Mouse (Mus musculus): ENCODE measurements around the gene Rnf130. TPM values are rescaled to one million over a fixed set of nuclear protein-coding genes. Genes with fewer than 3 reads are reported as not detected.

The Rnf130 gene
- total RNA-seq, 4 experiments from 2014 or later = 49.8 to 57.4 (median 54.4) TPM

DNA sequence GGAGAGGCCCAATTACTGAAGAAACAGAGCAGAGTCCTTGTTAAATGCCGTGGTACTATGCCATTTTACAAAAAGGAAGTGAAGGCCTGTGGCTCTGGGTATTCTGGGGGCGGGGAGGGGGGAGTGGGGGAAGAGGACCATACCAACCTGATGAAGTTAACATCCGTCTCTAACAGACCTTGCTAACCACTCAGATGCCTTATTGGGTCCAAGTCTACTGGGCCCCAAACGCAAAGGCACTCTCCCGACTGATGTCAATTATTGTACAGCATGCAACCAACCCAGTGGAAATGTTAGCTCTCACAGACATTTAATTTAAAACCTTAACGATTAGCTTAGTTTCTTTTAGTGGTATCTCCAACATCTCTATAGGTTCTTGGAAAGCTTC, 707 bp upstream of the Rnf130 start:
- DNase-seq (ENCODE audit: low spot score in 2 of 2) = no peak

DNA sequence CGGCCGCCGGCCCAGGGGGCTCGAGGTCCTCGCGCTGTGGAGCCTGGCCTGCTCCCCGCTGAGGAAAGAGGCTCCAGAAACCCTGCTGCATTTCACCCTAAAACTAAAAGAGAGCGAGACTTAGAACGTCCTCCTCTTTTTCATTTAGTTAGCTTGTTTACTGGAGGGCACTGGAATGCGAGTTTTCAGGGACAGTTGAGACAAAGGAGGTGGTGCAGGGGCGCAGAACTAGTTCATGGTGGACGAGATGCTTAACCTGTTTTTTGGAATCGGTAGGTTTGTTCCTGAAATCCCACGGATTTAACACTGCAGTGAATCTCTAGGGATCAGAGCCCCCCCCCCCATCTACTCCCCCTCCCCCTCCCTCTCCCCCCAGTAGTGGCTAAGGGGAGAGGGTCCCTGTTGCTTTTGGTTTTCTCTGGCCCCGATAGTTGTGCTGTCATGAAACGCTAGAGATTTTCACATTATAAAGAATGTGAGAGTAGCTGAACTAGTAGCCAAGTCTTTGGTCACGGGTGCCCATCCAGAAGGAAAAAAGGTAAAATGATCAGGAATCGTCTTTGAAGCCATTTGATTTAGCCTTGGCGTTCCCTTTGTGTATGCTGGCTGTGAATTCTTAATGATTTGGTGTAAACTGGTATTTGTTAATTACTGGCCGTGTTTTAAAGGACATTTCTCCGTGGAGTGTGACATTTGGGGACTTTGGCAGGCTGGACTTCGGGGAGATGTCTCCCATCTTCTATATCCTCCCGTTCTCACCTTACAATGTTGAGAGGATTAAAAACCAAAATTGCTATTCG, 775 bp downstream of the Rnf130 start:
- no peak for DNase-seq (ENCODE audit: low spot score in 2 of 2)

DNA sequence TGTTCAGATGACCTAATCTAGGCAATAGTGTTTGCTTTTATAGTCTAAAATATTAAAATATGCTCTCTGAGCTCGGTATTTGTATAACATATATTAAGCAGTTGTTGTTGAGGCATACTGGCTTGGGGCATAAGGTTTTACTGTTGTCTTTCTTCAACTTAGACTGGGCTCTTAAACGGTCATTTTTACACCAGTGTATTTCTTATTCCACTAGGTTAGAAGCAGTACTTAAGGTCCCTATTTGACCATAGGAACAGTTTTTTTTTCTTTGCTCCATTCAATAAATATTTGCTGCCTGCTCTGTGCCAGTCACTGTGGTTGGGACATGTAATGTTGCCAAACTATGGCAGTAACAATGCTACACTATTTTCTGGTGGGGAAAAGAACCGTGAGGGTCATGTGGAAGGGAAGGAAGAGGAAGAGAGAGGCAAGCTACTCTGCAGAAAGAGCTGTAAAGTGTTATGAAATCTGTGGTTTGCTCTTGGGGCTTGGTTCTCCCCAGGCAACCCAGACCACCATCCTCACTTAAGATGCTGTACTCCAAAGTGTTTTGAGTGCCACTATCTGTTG, 1.5 kb downstream of the Rnf130 start:
- no peak for DNase-seq (ENCODE audit: low spot score in 2 of 2)

DNA sequence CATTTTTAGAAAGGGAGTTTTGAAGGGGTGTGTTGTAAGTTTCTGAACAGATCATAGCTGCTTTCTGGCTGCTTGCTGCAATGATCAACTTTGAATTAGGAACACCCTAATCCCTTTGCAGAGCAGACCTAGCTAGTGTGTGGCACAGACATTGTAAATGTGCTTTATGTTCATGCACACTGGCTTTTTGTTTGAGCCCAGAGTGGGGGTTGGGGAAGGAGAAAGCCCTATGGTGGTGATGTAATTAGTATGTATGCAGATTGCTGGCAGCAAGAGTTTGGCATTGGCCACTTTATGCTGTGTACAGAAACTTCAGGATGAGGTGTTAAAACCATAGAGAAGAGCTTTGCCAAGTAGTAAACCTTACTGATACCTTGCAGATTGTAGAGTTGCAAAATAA, 3.3 kb downstream of the Rnf130 start:
- no peak for DNase-seq (ENCODE audit: low spot score in 2 of 2)

DNA sequence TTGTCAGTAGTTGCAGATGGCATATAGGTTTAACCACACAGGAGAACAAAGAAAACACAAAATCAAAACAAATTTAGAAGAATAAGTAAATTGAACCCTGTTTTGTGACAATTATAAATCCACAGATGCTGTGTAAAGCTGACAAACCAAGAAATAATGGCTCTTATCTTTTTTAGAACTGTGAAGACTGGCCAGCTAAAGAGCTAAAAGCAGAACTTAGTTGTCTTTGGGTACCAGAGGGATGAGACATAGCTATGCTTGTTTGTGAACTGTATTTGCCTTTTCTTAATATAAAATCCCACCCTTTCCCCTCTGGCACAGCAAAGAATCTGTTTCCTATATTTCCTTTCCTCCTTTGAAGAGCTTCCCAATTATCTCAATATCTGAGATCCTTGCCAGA, 9.0 kb downstream of the Rnf130 start:
- no peak for DNase-seq (ENCODE audit: low spot score in 2 of 2)

- no peak for DNase-seq (ENCODE audit: low spot score in 2 of 2)
Measured at GRCm38 (mm10) chr11:50035726-50036125, 10.6 kb downstream of the Rnf130 start.

GRCm38 (mm10) chr11:50036781-50037460, 11.8 kb downstream of the Rnf130 start:
- no peak for DNase-seq (ENCODE audit: low spot score in 2 of 2)

- no peak for DNase-seq (ENCODE audit: low spot score in 2 of 2)
Measured at GRCm38 (mm10) chr11:50038757-50039156, 13.6 kb downstream of the Rnf130 start.

DNA sequence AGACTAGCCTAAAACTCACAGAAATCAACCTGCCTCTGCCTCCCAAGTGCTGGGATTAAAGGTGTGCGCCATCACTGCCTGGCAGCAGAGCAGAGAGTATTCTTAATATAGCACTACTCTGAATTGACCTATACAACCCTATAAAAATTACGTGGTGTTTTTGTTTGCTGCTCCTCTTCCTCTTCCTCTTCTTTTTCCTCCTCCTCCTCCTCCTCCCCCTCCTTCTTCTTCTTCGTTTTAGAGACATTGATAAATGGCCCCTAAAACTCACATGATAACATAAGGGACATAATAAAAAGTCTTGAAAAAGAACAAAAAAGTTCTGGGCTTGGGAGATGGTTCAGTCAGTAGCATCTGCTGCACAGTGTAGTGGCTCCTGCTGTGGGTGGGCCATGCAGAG, 16.0 kb downstream of the Rnf130 start:
- DNase-seq (ENCODE audit: low spot score in 2 of 2) = no peak

GRCm38 (mm10) chr11:50042345-50042997, 17.3 kb downstream of the Rnf130 start:
- no peak for DNase-seq (ENCODE audit: low spot score in 2 of 2)

- DNase-seq (ENCODE audit: low spot score in 2 of 2) = no peak
Measured at GRCm38 (mm10) chr11:50044454-50044853, 19.3 kb downstream of the Rnf130 start.

DNA sequence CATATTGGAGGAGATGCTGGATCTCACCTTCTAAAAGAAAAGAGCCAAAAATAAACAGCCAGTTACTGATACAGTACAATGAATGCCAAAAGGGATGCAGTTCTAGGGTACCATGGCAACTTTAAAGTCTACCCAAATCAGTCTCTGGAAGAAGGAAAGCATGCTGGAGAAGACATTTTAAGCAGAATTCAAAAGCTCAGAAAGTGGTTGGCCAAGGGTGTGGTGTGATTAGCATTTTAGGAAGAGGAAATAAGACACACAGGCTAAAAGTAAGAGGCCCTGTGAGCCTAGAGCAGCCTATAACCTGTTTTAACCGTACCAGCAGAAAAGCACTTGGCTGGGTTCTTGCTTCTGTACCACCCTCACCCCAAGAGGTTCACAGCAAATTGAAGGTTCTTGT, 22.5 kb downstream of the Rnf130 start:
- no peak for DNase-seq (ENCODE audit: low spot score in 2 of 2)

GRCm38 (mm10) chr11:50048115-50048514, 23.0 kb downstream of the Rnf130 start:
- no peak for DNase-seq (ENCODE audit: low spot score in 2 of 2)

DNA sequence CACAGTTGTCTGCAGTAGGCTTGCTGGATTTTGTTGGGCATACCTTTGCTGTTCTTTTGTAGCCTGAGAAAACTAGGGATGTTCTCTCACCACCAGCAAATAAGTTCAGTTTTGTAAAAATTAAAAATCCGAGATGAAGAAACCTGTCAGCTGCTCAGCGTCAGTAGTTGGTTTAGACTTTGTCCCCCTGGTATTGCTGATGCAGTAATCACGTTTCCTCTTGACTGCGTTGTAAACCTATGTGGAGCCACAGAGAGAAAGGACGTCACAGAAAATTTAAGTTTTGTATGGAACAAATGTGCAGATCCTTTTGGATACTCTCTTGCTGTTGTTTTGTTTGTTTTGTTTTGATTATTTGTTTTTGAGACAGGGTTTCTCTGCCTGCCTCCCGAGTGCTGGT, 25.2 kb downstream of the Rnf130 start:
- DNase-seq (ENCODE audit: low spot score in 2 of 2) = no peak

GRCm38 (mm10) chr11:50057713-50058112, 32.6 kb downstream of the Rnf130 start:
- DNase-seq (ENCODE audit: low spot score in 2 of 2) = no peak

- no peak for DNase-seq (ENCODE audit: low spot score in 2 of 2)
Measured at GRCm38 (mm10) chr11:50058277-50058676, 33.1 kb downstream of the Rnf130 start.

DNA sequence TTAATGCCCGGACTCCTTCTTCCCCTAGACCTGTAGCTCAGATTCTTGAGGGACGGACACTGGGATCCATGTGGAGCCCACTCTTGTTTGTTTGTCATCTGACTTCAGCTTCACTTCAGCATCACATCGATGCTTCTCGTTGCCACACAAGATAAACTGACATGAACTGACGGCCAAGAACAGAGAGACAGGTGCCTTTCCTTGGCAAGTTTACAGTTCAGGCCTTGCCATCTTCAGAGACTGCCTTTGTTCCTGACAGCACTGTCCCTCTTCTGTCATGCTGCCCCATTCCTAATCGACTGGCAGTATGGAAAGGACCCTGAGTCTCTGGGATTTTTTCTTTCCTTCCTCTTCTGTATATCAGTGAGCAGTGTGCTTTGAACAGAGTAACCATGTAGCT, 33.9 kb downstream of the Rnf130 start:
- no peak for DNase-seq (ENCODE audit: low spot score in 2 of 2)

DNA sequence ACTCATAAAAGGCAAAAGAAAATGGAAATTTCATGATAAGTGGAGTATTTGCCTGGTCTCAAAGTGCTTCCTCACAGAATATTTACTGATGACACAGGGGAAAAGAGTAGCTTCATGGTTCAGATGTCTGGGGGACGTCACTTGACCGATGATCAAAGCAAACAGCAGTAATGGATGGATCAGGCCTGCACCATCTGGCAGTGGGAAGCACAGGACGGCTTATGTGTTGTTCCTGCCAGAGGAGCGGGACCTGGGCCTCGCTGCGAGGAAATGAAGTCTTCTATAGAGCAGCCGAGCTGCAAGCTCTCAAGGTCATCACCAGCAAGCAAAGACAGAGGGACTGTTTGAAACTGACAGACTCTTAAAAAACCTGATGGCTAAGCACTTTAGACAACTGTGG, 37.0 kb downstream of the Rnf130 start:
- DNase-seq (ENCODE audit: low spot score in 2 of 2) = no peak

GRCm38 (mm10) chr11:50066088-50066487, 40.9 kb downstream of the Rnf130 start:
- no peak for DNase-seq (ENCODE audit: low spot score in 2 of 2)

DNA sequence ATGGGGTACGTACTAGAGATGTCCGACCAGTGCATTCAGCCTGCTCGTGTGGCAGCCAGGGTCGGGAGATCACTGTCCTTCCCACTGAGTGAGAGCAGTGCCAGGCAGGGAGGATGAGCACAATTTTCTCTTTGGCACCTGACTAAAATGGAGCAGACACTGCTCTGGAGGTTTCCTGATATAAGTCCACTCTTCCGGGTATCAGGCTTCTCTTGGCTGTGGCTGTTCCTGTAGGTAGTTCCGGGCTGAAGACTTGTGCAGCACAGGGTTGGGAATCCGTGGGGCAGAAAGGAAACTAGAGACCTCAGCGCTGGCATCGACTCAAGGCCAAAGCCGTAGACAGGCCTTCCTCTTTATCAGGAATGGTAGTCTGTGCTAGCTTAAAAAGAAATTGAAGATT, 48.7 kb downstream of the Rnf130 start:
- no peak for DNase-seq (ENCODE audit: low spot score in 2 of 2)

- DNase-seq (ENCODE audit: low spot score in 2 of 2) = no peak
Measured at GRCm38 (mm10) chr11:50076756-50077155, 51.6 kb downstream of the Rnf130 start.
